Mouse (Mus musculus) liver, adult 2 months (tissue): ENCODE data around the gene Clcn7. TPM values are rescaled to one million over a fixed set of nuclear protein-coding genes. Genes with fewer than 3 reads are reported as not detected.

Experiments used
- DNase-seq: peaks from one replicate; pipeline ENCODE4 v3.0.0-alpha.2; 2011; ENCODE audit warnings: low read depth, low spot score; ENCODE audit errors: extremely low read depth
- H3K27ac ChIP-seq: fragments of 200-500 bp; replicated peaks from 2 replicates; pipeline ENCODE4 v1.5.1; 2012; ENCODE audit warnings: low read depth, mild to moderate bottlenecking, control low read depth, inconsistent platforms, low read length; ENCODE audit not compliant: insufficient read depth
- H3K27me3 ChIP-seq: fragments of 200-500 bp; 2 replicates; pipeline ENCODE4 v1.6.1; 2012; ENCODE audit warnings: mild to moderate bottlenecking, moderate library complexity, low read length, inconsistent platforms; ENCODE audit not compliant: control insufficient read depth, insufficient read depth
- H3K36me3 ChIP-seq: fragments of 200-500 bp; 2 replicates; pipeline ENCODE4 v1.6.1; 2012; ENCODE audit warnings: low read length, inconsistent platforms; ENCODE audit not compliant: control insufficient read depth, insufficient read depth
- H3K4me1 ChIP-seq: fragments of 200-500 bp; 2 replicates; pipeline ENCODE4 v1.6.1; 2011; ENCODE audit warnings: low read length; ENCODE audit not compliant: control insufficient read depth, insufficient read depth
- H3K4me3 ChIP-seq: fragments of 200-500 bp; 2 replicates; pipeline ENCODE4 v1.5.1; 2011; ENCODE audit warnings: low read depth, mild to moderate bottlenecking, control low read depth, low read length, moderate library complexity; ENCODE audit not compliant: insufficient read depth
- H3K79me2 ChIP-seq: fragments of 200-500 bp; 2 replicates; pipeline ENCODE4 v1.6.1; 2012; ENCODE audit warnings: inconsistent platforms, mild to moderate bottlenecking, low read length, moderate library complexity; ENCODE audit not compliant: control insufficient read depth, insufficient read depth
- H3K9ac ChIP-seq: fragments of 200-500 bp; 2 replicates; pipeline ENCODE4 v1.6.1; 2012; ENCODE audit warnings: low read depth, mild to moderate bottlenecking, control low read depth, inconsistent platforms, low read length
- CTCF ChIP-seq: fragments of 200-500 bp; IDR thresholded peaks from 2 replicates; pipeline ENCODE4 v1.5.1; 2011; ENCODE audit warnings: low read depth, low read length, control low read depth
- POLR2A ChIP-seq: fragments of 200-500 bp; IDR thresholded peaks from 2 replicates; pipeline ENCODE4 v1.6.1; 2011; ENCODE audit warnings: low read length, control low read depth; ENCODE audit not compliant: insufficient read depth; ENCODE audit errors: extremely low read depth
- WGBS: fragments of 180-500 bp; shearing (Covaris S2); methylation state at CpG from one replicate; pipeline ENCODE4 v1.1.7; 2018; 5-methylcytosine and 5-hydroxymethylcytosine counted together
- polyA plus RNA-seq: library from polyadenylated mRNA; depleted of rRNA; stranded (reverse); fragments of >200 nt; gene quantifications from 2 replicates; pipeline ENCODE4 v1.2.3, GENCODE M21; 2012; rRNA removed
- total RNA-seq: library from RNA; depleted of rRNA; stranded (reverse); fragments of >200 nt; gene quantifications from 2 replicates; pipeline ENCODE4 v1.2.3, GENCODE M21; 2014; rRNA removed

Clcn7 gene
- total RNA-seq (16.7 and 17.9 TPM in 2 replicates), polyA plus RNA-seq (25.2 and 30.5 TPM in 2 replicates)

GRCm38 (mm10) chr17:25133275-25133698, at the start of gene Clcn7:
Gene Clcn7 (plus strand): TSS chr17:25133391.
- DNase-seq, result peak; percentile 81
- TF ChIP-seq CTCF (no peak), POLR2A (no peak)
- under 1% methylated on average over 40 of the region's 40 CpGs for WGBS

DNA sequence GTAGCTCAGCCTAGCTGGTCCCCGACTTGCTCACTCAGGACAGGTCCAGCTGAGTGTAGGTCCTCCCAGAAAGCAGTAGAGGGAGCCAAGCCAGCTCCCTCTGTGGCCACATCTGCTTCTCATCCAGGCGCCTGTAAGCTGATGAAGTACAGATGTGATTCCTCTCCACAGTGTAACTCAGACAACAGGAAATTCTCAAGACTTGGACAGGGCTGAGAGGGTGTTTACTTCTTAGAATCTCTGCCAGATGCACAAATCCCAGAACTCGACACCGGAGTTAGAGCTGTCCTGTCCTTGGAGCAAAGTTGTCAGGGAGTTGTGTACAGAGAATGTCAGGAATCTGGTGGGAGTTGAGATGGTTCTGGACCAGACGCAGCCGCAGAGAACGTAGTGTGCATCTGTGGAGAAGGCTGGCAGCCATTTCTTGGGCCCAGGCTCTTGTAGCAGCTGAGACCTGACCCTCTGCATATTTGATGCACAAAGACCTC, 49.7 kb upstream of the Clcn7 start, which contains the start of gene Tmem204:
TSS of gene Tmem204 (minus strand) at position 148 of the 488 bp plus-strand sequence.
- peak; percentile 60 for TF ChIP-seq CTCF
- TF ChIP-seq POLR2A, result no peak
- 65% methylated on average over 7 of the region's 7 CpGs for WGBS
- H3K36me3 ChIP-seq, result no peaks in the 10 kb centered on the region
- no peaks in the 10 kb centered on the region for H3K79me2 ChIP-seq
- H3K9ac ChIP-seq, result 0 out of 2 replicates have a peak within 1 kb of the TSS, but pooled peaks have one; percentile 17
- DNase-seq, result peak; percentile 58
- H3K4me1 ChIP-seq, result no peaks in the 10 kb centered on the region
- H3K27me3 ChIP-seq, result no peaks in the 10 kb centered on the region
- no peak within 1 kb of the TSS for H3K4me3 ChIP-seq
- H3K27ac ChIP-seq, result peak within 1 kb of the TSS; percentile 55

More at GRCm38 (mm10) chr17:25133275-25133698, at the start of gene Clcn7:
- Histone ChIP-seq H3K79me2 (peaks cover 18% of the 10 kb centered on the region; the same call in 1 of the 2 replicates), H3K4me3 (peak within 1 kb of the TSS; percentile 69), H3K4me1 (peaks cover 7% of the 10 kb centered on the region), H3K36me3 (no peaks in the 10 kb centered on the region), H3K27me3 (no peaks in the 10 kb centered on the region), H3K9ac (peak within 1 kb of the TSS; percentile 82), H3K27ac (peak within 1 kb of the TSS; percentile 57)

GRCm38 (mm10) chr17:25084835-25085385, 48.3 kb upstream of the Clcn7 start:
- no peak for DNase-seq
- H3K36me3 ChIP-seq, result no peaks in the 10 kb centered on the region
- TF ChIP-seq POLR2A, result no peak
- TF ChIP-seq CTCF, result no peak
- H3K4me3 ChIP-seq, result no peak overlapping the region
- WGBS, result 90% methylated on average over 13 of the region's 13 CpGs
- no peak overlapping the region for H3K9ac ChIP-seq
- no peaks in the 10 kb centered on the region for H3K79me2 ChIP-seq
- H3K27me3 ChIP-seq, result no peaks in the 10 kb centered on the region
- no peaks in the 10 kb centered on the region for H3K4me1 ChIP-seq
- no peak overlapping the region for H3K27ac ChIP-seq

DNA sequence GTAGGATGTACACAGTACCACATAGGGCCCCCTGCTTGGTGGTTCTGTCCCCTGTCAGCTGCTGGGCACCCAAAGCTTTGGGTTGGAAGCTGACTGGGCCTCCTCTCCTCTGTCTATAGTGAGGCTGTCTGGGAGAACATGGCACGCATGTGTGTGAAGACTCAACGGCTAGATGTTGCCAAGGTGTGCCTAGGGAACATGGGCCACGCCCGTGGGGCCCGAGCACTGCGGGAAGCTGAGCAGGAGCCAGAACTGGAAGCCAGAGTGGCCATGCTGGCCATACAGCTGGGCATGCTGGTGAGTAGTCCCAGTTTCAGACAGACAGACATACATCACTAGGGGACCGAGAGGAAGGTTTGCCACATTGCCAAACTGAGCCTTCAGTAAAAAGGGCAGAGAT, 46.5 kb upstream of the Clcn7 start:
- Histone ChIP-seq H3K36me3 (no peaks in the 10 kb centered on the region), H3K79me2 (no peaks in the 10 kb centered on the region), H3K4me3 (no peak overlapping the region), H3K27ac (no peak overlapping the region), H3K27me3 (no peaks in the 10 kb centered on the region), H3K9ac (no peak overlapping the region), H3K4me1 (no peaks in the 10 kb centered on the region)
- DNase-seq, result no peak
- TF ChIP-seq CTCF (no peak), POLR2A (no peak)
- 93% methylated on average over 7 of the region's 7 CpGs for WGBS

DNA sequence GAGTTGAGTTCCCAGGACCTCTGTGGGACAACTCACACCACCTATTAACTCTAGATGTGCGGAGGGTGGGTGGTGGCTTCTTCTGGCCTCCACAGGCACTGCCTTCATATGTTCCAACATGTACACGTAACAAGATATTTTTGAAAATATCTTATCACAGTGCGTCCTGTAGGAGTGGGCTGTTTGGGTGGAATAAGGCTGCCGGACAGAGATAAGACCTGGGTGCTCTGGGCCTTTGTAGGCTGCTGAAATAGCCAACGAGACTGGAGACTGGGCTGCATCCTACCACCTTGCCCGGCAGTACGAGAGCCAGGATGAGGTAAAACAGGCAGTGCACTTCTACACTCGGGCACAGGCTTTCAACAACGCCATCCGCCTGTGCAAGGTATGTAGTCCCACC, 44.0 kb upstream of the Clcn7 start:
- H3K79me2 ChIP-seq, result no peaks in the 10 kb centered on the region
- H3K27me3 ChIP-seq, result no peaks in the 10 kb centered on the region
- no peaks in the 10 kb centered on the region for H3K4me1 ChIP-seq
- no peak overlapping the region for H3K4me3 ChIP-seq
- DNase-seq, result no peak
- no peak for TF ChIP-seq CTCF
- no peak for TF ChIP-seq POLR2A
- no peak overlapping the region for H3K27ac ChIP-seq
- H3K36me3 ChIP-seq, result no peaks in the 10 kb centered on the region
- 90% methylated on average over 10 of the region's 10 CpGs for WGBS
- H3K9ac ChIP-seq, result no peak overlapping the region

GRCm38 (mm10) chr17:25090450-25090849, 42.7 kb upstream of the Clcn7 start:
- Histone ChIP-seq H3K4me1 (no peaks in the 10 kb centered on the region), H3K79me2 (no peaks in the 10 kb centered on the region), H3K36me3 (no peaks in the 10 kb centered on the region), H3K27me3 (no peaks in the 10 kb centered on the region), H3K4me3 (no peak overlapping the region), H3K27ac (no peak overlapping the region), H3K9ac (no peak overlapping the region)
- TF ChIP-seq POLR2A (no peak), CTCF (no peak)
- no peak for DNase-seq
- 93% methylated on average over 10 of the region's 10 CpGs for WGBS
